Comparison of ENCODE assay signal across 9 mouse cellular contexts in genomic region chr14:17927469-17927868, GRCm38 (mm10).
DNase-seq lines count a peak whose midpoint lies in the region; ATAC-seq and TF ChIP-seq lines count a peak whose summit lies in the region.
"Had no signal": no experiment of that assay in that cellular context is flagged by ENCODE, and none has a peak within 500 bp of the region (broad histone marks: within the 10 kb centered on the region; RNA-seq: fewer than 3 reads in every experiment).

No protein-coding gene starts in this region.

- H3K36me3 ChIP-seq in liver, adult 2 months (ENCODE audit: control insufficient read depth, insufficient read depth, low read length): peaks cover 15% of the 10 kb centered on the region; the same call in 1 of the 2 replicates
- H3K36me3 ChIP-seq in liver, embryonic 12.5 days: no peaks in the 10 kb centered on the region
- no peaks in the 10 kb centered on the region for H3K36me3 ChIP-seq in embryonic facial prominence, embryonic 14.5 days (ENCODE audit: control insufficient read depth, insufficient read depth, low read length)
- no peaks in the 10 kb centered on the region for H3K36me3 ChIP-seq in hindbrain, embryonic 14.5 days (replicated peaks; ENCODE audit: control insufficient read depth, insufficient read depth)
- H3K36me3 ChIP-seq: hindbrain, embryonic 15.5 days had no signal

- no peak overlapping the region for H3K27ac ChIP-seq in liver, adult 2 months (replicated peaks; ENCODE audit: insufficient read depth, low read depth, low read length)
- no peak overlapping the region for H3K27ac ChIP-seq in liver, embryonic 12.5 days
- H3K27ac ChIP-seq in embryonic facial prominence, embryonic 14.5 days (replicated peaks; ENCODE audit: low read depth, low read length): no peak overlapping the region
- H3K27ac ChIP-seq in hindbrain, embryonic 14.5 days: no peak overlapping the region
- H3K27ac ChIP-seq in left cerebral cortex, adult 2 months: no peak overlapping the region
- H3K27ac ChIP-seq: hindbrain, embryonic 15.5 days had no signal

- intact Hi-C loops in left cerebral cortex, adult 2 months (cut with DNase I): loop anchor here (1.0 kb wide), 2 partner anchors 268 to 525 kb away; no protein-coding TSS in a partner anchor

- 51% methylated on average over 1 of the region's 1 CpGs for WGBS in liver, adult 2 months
- 20% methylated on average over 1 of the region's 1 CpGs for WGBS in liver, embryonic 12.5 days (ENCODE audit: insufficient replicate concordance)
- 32% methylated on average over 1 of the region's 1 CpGs for WGBS in embryonic facial prominence, embryonic 14.5 days
- 37% methylated on average over 1 of the region's 1 CpGs for WGBS in hindbrain, embryonic 14.5 days

- no peak for ATAC-seq in liver, embryonic 12.5 days
- ATAC-seq in embryonic facial prominence, embryonic 14.5 days (ENCODE audit: low read depth): no peak
- ATAC-seq in hindbrain, embryonic 14.5 days (ENCODE audit: low FRiP score): 0 out of 2 replicates have a peak, but pooled peaks have one; percentile 31

- no peak overlapping the region for H3K4me3 ChIP-seq in liver, adult 2 months (ENCODE audit: insufficient read depth, low read depth, low read length)
- H3K4me3 ChIP-seq in liver, embryonic 12.5 days: no peak overlapping the region
- no peak overlapping the region for H3K4me3 ChIP-seq in embryonic facial prominence, embryonic 14.5 days (ENCODE audit: low read depth, low read length)
- no peak overlapping the region for H3K4me3 ChIP-seq in hindbrain, embryonic 14.5 days (replicated peaks; ENCODE audit: low read length)
- no peak overlapping the region for H3K4me3 ChIP-seq in left cerebral cortex, adult 2 months
- H3K4me3 ChIP-seq: hindbrain, embryonic 15.5 days had no signal

- H3K4me1 ChIP-seq in liver, adult 2 months (ENCODE audit: control insufficient read depth, insufficient read depth, low read length): peaks cover 7% of the 10 kb centered on the region
- H3K4me1 ChIP-seq in liver, embryonic 12.5 days: peaks cover 3% of the 10 kb centered on the region; the same call in 1 of the 2 replicates
- H3K4me1 ChIP-seq in embryonic facial prominence, embryonic 14.5 days (ENCODE audit: control insufficient read depth, insufficient read depth, low read length): no peaks in the 10 kb centered on the region
- H3K4me1 ChIP-seq in hindbrain, embryonic 14.5 days (replicated peaks; ENCODE audit: control insufficient read depth, insufficient read depth, low read length): no peaks in the 10 kb centered on the region
- H3K4me1 ChIP-seq: hindbrain, embryonic 15.5 days had no signal

- no peak overlapping the region for H3K4me2 ChIP-seq in liver, embryonic 12.5 days
- no peak overlapping the region for H3K4me2 ChIP-seq in embryonic facial prominence, embryonic 14.5 days (ENCODE audit: low read depth, low read length)
- H3K4me2 ChIP-seq in hindbrain, embryonic 14.5 days (replicated peaks): no peak overlapping the region
- H3K4me2 ChIP-seq: hindbrain, embryonic 15.5 days had no signal

- no peak overlapping the region for H3K9ac ChIP-seq in liver, adult 2 months (ENCODE audit: low read depth, low read length)
- no peak overlapping the region for H3K9ac ChIP-seq in liver, embryonic 12.5 days
- no peak overlapping the region for H3K9ac ChIP-seq in embryonic facial prominence, embryonic 14.5 days (ENCODE audit: low read depth, low read length)
- no peak overlapping the region for H3K9ac ChIP-seq in hindbrain, embryonic 14.5 days
- H3K9ac ChIP-seq: hindbrain, embryonic 15.5 days had no signal

- H3K9me3 ChIP-seq in liver, embryonic 12.5 days (replicated peaks): no peaks in the 10 kb centered on the region
- no peaks in the 10 kb centered on the region for H3K9me3 ChIP-seq in embryonic facial prominence, embryonic 14.5 days (ENCODE audit: control insufficient read depth, low read length)
- no peaks in the 10 kb centered on the region for H3K9me3 ChIP-seq in hindbrain, embryonic 14.5 days (ENCODE audit: control insufficient read depth, low read length)
- H3K9me3 ChIP-seq: hindbrain, embryonic 15.5 days had no signal

- peak; percentile 56 for DNase-seq in liver, adult 2 months (ENCODE audit: extremely low read depth, low read depth, low spot score)
- peak; percentile 52 for DNase-seq in adrenal gland, postnatal 14 days
- peak; percentile 46 for DNase-seq in embryonic facial prominence, embryonic 14.5 days (ENCODE audit: low spot score)
- no peak for DNase-seq in hindbrain, embryonic 14.5 days (ENCODE audit: low spot score)
- peak; percentile 64 to 68 for DNase-seq in left cerebral cortex, adult 2 months (ENCODE audit: extremely low spot score in 1 of 2, low spot score in 2 of 2)
- peak; percentile 53 for DNase-seq in right cerebral cortex, postnatal 14 days
- no peak for DNase-seq in spleen, postnatal 36 days (ENCODE audit: low spot score in 2 of 2)

- no peak for TF ChIP-seq POLR2A in liver, adult 2 months (IDR thresholded peaks at IDR 0.05; ENCODE audit: extremely low read depth, insufficient read depth, low read length)

- peaks cover 5% of the 10 kb centered on the region; the same call in 1 of the 2 replicates for H3K79me2 ChIP-seq in liver, adult 2 months (ENCODE audit: control insufficient read depth, insufficient read depth, low read length)

- no peaks in the 10 kb centered on the region for H3K27me3 ChIP-seq in liver, adult 2 months (ENCODE audit: control insufficient read depth, insufficient read depth, low read length)
- H3K27me3 ChIP-seq in liver, embryonic 12.5 days (replicated peaks): no peaks in the 10 kb centered on the region
- no peaks in the 10 kb centered on the region for H3K27me3 ChIP-seq in embryonic facial prominence, embryonic 14.5 days (replicated peaks; ENCODE audit: control insufficient read depth, insufficient read depth, low read length)
- no peaks in the 10 kb centered on the region for H3K27me3 ChIP-seq in hindbrain, embryonic 14.5 days (ENCODE audit: control insufficient read depth, insufficient read depth, low read length)
- H3K27me3 ChIP-seq: hindbrain, embryonic 15.5 days had no signal

- TF ChIP-seq CTCF in liver, adult 2 months (IDR thresholded peaks at IDR 0.05; ENCODE audit: low read depth, low read length): peak; percentile 73
- TF ChIP-seq CTCF in left cerebral cortex, adult 2 months (IDR thresholded peaks at IDR 0.05): peak; percentile 82

Comparison
In these comparisons a context has a peak if more than half of its experiments do, and no peak if none do; other contexts are left out.
1. DNase-seq: peak in liver, adult 2 months (single experiment), adrenal gland, postnatal 14 days (single experiment), embryonic facial prominence, embryonic 14.5 days (single experiment), left cerebral cortex, adult 2 months (2 of 2) and right cerebral cortex, postnatal 14 days (single experiment); none in hindbrain, embryonic 14.5 days (single experiment) and spleen, postnatal 36 days (0 of 2).